Mouse (Mus musculus) lung, adult 2 months (tissue): ENCODE results near the gene Gpr33.

Source experiments
- CTCF ChIP-seq: fragments of 200-500 bp; IDR thresholded peaks from 2 replicates; pipeline ENCODE4 v1.5.1; 2011; ENCODE audit warnings: mild to moderate bottlenecking, low read length, control low read depth; ENCODE audit not compliant: insufficient read depth
- POLR2A ChIP-seq: fragments of 200-500 bp; IDR thresholded peaks from 2 replicates; pipeline ENCODE4 v1.6.1; 2011; ENCODE audit warnings: low read depth, mild to moderate bottlenecking, control low read depth, low read length, borderline replicate concordance; ENCODE audit errors: extremely low read depth

DNA sequence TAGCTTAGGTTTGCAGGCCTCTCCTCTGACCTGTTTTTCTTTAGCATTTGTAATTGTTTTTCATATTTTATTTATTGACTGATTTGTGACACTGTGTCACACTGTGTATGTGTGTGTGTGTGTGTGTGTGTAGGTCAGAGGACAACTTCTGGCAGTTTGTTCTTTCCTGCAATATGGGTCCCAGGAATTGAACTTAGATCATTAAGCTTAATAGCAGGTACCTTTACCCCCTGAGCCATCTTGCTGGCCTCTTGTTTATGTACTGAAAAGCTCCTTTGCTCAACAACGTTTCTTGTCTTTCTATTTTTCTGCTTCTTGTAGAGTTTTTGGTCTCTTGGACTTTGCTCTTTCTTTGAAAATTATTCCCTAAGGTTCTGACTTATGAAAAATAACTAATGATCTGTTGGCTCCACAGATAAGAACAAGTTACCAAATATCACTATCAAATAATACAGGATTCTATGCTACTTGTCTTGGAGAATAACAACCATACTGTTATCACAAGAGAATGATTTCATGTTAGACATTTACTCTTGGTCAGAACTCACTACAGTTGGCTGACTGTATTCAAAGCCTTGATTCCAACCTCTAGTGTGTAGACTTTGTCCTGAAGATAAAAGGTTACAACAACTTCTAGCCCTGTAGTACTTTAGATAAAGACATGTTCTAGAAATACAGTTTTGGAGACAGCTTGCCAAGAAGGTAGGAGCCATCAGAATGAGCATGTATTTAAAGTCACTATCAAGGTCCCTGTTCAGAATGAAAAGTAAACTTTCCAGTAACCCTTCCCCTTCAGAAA lies 31.9 kb downstream of the Gpr33 start:
- TF ChIP-seq CTCF (no peak), POLR2A (no peak)
